ENCODE assay signal across 8 mouse cellular contexts in the genomic region with DNA sequence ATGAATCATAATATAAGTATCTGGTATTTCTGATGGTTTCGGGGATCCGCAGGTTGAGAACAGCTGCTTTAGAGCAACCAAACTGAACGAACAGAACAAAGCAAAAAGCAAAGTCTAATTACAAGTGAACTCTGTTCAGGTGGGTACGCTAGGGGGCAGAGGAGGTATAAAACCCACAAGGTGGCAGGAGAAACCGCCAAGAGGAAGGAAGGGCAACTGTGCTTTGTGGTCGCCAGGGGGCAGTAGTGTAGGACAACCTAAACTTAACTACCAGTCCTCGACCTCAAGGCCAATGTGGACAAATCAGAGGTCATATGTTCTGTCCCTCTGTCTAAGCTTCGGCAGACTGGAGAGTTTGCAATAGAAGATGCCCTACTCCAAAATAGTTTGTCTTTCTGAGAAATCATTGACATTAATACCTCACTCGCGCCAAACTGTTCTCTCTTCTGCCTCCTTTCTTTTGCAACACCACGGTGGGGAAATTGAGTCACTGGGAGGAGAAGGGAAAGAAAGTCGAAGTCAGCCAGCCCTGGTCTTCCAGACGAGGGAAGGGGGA. TPM values are rescaled to one million over a fixed set of nuclear protein-coding genes. Genes with fewer than 3 reads are reported as not detected.
A peak's percentile ranks its signal among the peaks of the same experiment; 100 is the strongest.
DNase-seq lines count a peak whose midpoint lies in the region; ATAC-seq and TF ChIP-seq lines count a peak whose summit lies in the region.

No protein-coding gene starts in this region.

- DNase-seq in embryonic facial prominence, embryonic 14.5 days (ENCODE audit: low spot score), result peak; percentile 92
- DNase-seq in kidney, adult 9 months, result peak; percentile 92

- peak; percentile 89 for ATAC-seq in CD4-positive, CD25-positive, alpha-beta regulatory T cell, adult 4 months
- peak; percentile 12; the same call in 1 of the 2 replicates for ATAC-seq in embryonic facial prominence, embryonic 14.5 days (ENCODE audit: low read depth)
- ATAC-seq in heart, embryonic 11.5 days (replicated peaks; ENCODE audit: insufficient number of reproducible peaks, low FRiP score, low TSS enrichment), result no peak
- peak; percentile 40; the same call in 1 of the 2 replicates for ATAC-seq in liver, embryonic 12.5 days
- no peak; the same call in 1 of the 2 replicates for ATAC-seq in stomach, embryonic 14.5 days (ENCODE audit: insufficient number of reproducible peaks, insufficient read depth, low FRiP score, low read depth)

- no peak for TF ChIP-seq POLR2A in bone marrow macrophage, adult 2 months (IDR thresholded peaks at IDR 0.05; ENCODE audit: borderline replicate concordance, low read depth, low read length)
- TF ChIP-seq POLR2A in myocyte (IDR thresholded peaks at IDR 0.05; ENCODE audit: insufficient read length, low read depth), result no peak

- peak overlapping the region; percentile 88 for H3K4me2 ChIP-seq in embryonic facial prominence, embryonic 14.5 days (ENCODE audit: low read depth, low read length)
- peak overlapping the region; percentile 94 for H3K4me2 ChIP-seq in heart, embryonic 11.5 days
- H3K4me2 ChIP-seq in liver, embryonic 12.5 days, result peak overlapping the region; percentile 82
- peak overlapping the region; percentile 83 for H3K4me2 ChIP-seq in myocyte (ENCODE audit: low read depth)
- H3K4me2 ChIP-seq in stomach, embryonic 14.5 days (replicated peaks; ENCODE audit: low read depth, low read length), result peak overlapping the region; percentile 65

- peaks cover 14% of the 10 kb centered on the region for H3K36me3 ChIP-seq in embryonic facial prominence, embryonic 14.5 days (ENCODE audit: control insufficient read depth, insufficient read depth, low read length)
- no peaks in the 10 kb centered on the region for H3K36me3 ChIP-seq in heart, embryonic 11.5 days (ENCODE audit: control insufficient read depth, insufficient read depth, low read length)
- no peaks in the 10 kb centered on the region for H3K36me3 ChIP-seq in liver, embryonic 12.5 days
- no peaks in the 10 kb centered on the region for H3K36me3 ChIP-seq in myocyte (ENCODE audit: control insufficient read depth, insufficient read depth)
- peaks cover 2% of the 10 kb centered on the region; the same call in 1 of the 2 replicates for H3K36me3 ChIP-seq in stomach, embryonic 14.5 days (ENCODE audit: control insufficient read depth, insufficient read depth, low read length)

- H3K4me3 ChIP-seq in bone marrow macrophage, adult 2 months (ENCODE audit: insufficient read depth, low read length), result no peak overlapping the region
- H3K4me3 ChIP-seq in embryonic facial prominence, embryonic 14.5 days (ENCODE audit: low read depth, low read length), result peak overlapping the region; percentile 60
- H3K4me3 ChIP-seq in heart, embryonic 11.5 days (ENCODE audit: low read depth, low read length), result peak overlapping the region; percentile 64
- H3K4me3 ChIP-seq in liver, embryonic 12.5 days, result peak overlapping the region; percentile 54
- peak overlapping the region; percentile 31 for H3K4me3 ChIP-seq in myocyte
- H3K4me3 ChIP-seq in stomach, embryonic 14.5 days (ENCODE audit: low read depth, low read length), result peak overlapping the region; percentile 80

- TF ChIP-seq CTCF in bone marrow macrophage, adult 2 months (IDR thresholded peaks at IDR 0.05; ENCODE audit: low read depth, low read length), result peak; percentile 78

- WGBS in embryonic facial prominence, embryonic 14.5 days, result 4% methylated on average over 13 of the region's 13 CpGs
- WGBS in heart, embryonic 11.5 days (ENCODE audit: insufficient replicate concordance), result 6% methylated on average over 13 of the region's 13 CpGs
- WGBS in liver, embryonic 12.5 days (ENCODE audit: insufficient replicate concordance), result 4% methylated on average over 13 of the region's 13 CpGs
- 4% methylated on average over 13 of the region's 13 CpGs for WGBS in stomach, embryonic 14.5 days

- H3K9me3 ChIP-seq in embryonic facial prominence, embryonic 14.5 days (ENCODE audit: control insufficient read depth, low read length), result no peaks in the 10 kb centered on the region
- no peaks in the 10 kb centered on the region for H3K9me3 ChIP-seq in heart, embryonic 11.5 days (replicated peaks; ENCODE audit: control insufficient read depth, low read length)
- H3K9me3 ChIP-seq in liver, embryonic 12.5 days (replicated peaks), result no peaks in the 10 kb centered on the region
- no peaks in the 10 kb centered on the region for H3K9me3 ChIP-seq in stomach, embryonic 14.5 days (ENCODE audit: control insufficient read depth, low read depth, low read length)

- H3K27me3 ChIP-seq in embryonic facial prominence, embryonic 14.5 days (replicated peaks; ENCODE audit: control insufficient read depth, insufficient read depth, low read length), result no peaks in the 10 kb centered on the region
- H3K27me3 ChIP-seq in heart, embryonic 11.5 days (ENCODE audit: control insufficient read depth, insufficient read depth, low read length), result peaks cover 11% of the 10 kb centered on the region
- H3K27me3 ChIP-seq in liver, embryonic 12.5 days (replicated peaks), result peaks cover 53% of the 10 kb centered on the region
- H3K27me3 ChIP-seq in myocyte (ENCODE audit: control insufficient read depth, insufficient read depth, insufficient read length), result no peaks in the 10 kb centered on the region
- no peaks in the 10 kb centered on the region for H3K27me3 ChIP-seq in stomach, embryonic 14.5 days (ENCODE audit: control insufficient read depth, insufficient read depth, low read length)

- H3K27ac ChIP-seq in bone marrow macrophage, adult 2 months (ENCODE audit: insufficient read depth, low read depth, low read length), result no peak overlapping the region
- peak overlapping the region; percentile 98 for H3K27ac ChIP-seq in embryonic facial prominence, embryonic 14.5 days (replicated peaks; ENCODE audit: low read depth, low read length)
- H3K27ac ChIP-seq in heart, embryonic 11.5 days (ENCODE audit: low read depth, low read length), result peak overlapping the region; percentile 92
- H3K27ac ChIP-seq in liver, embryonic 12.5 days, result peak overlapping the region; percentile 53
- peak overlapping the region; percentile 99 for H3K27ac ChIP-seq in stomach, embryonic 14.5 days (ENCODE audit: low read length)

- H3K79me2 ChIP-seq in myocyte (ENCODE audit: control insufficient read depth, insufficient read depth), result no peaks in the 10 kb centered on the region

- no peaks in the 10 kb centered on the region; the same call in 1 of the 2 replicates for H3K4me1 ChIP-seq in bone marrow macrophage, adult 2 months (ENCODE audit: control insufficient read depth, insufficient read depth, low read length)
- H3K4me1 ChIP-seq in embryonic facial prominence, embryonic 14.5 days (ENCODE audit: control insufficient read depth, insufficient read depth, low read length), result peaks cover 8% of the 10 kb centered on the region; the same call in 1 of the 2 replicates
- H3K4me1 ChIP-seq in heart, embryonic 11.5 days (ENCODE audit: control insufficient read depth, insufficient read depth, low read length), result peaks cover 26% of the 10 kb centered on the region
- H3K4me1 ChIP-seq in liver, embryonic 12.5 days, result peaks cover 41% of the 10 kb centered on the region
- H3K4me1 ChIP-seq in stomach, embryonic 14.5 days (ENCODE audit: control insufficient read depth, insufficient read depth, low read length), result peaks cover 20% of the 10 kb centered on the region; the same call in 1 of the 2 replicates

- H3K9ac ChIP-seq in embryonic facial prominence, embryonic 14.5 days (ENCODE audit: low read depth, low read length), result peak overlapping the region; percentile 69
- H3K9ac ChIP-seq in heart, embryonic 11.5 days (ENCODE audit: low read depth, low read length), result 0 out of 2 replicates have a peak overlapping the region, but pooled peaks have one; percentile 81
- peak overlapping the region; percentile 61; the same call in 1 of the 2 replicates for H3K9ac ChIP-seq in liver, embryonic 12.5 days
- H3K9ac ChIP-seq in stomach, embryonic 14.5 days (replicated peaks; ENCODE audit: low read depth, low read length), result 0 out of 2 replicates have a peak overlapping the region, but pooled peaks have one; percentile 41

- no peak overlapping the region for H3ac ChIP-seq in myocyte (ENCODE audit: control insufficient read depth, insufficient read length)

RNA-seq across cellular contexts. Expression of a gene that starts 0.4 kb away (rescaled TPM):
- not detected for polyA plus RNA-seq in CD4-positive, CD25-positive, alpha-beta regulatory T cell, adult 4 months (2017; shearing (Covaris generic))
- 0.36 and 0.99 TPM in 2 replicates for polyA plus RNA-seq in bone marrow macrophage, adult 2 months (2012; ENCODE audit: insufficient read depth, insufficient read length, missing spikeins)
- polyA plus RNA-seq in embryonic facial prominence, embryonic 14.5 days (2014; fragmentation: Nextera tagmentation; extraction: Ambion mirVana), result 56.5 and 74.7 TPM in 2 replicates
- 15.5 and 16.9 TPM in 2 replicates for polyA plus RNA-seq in heart, embryonic 11.5 days (2014; fragmentation: Nextera tagmentation; extraction: Ambion mirVana)
- polyA plus RNA-seq in liver, embryonic 12.5 days (2016; fragmentation: Nextera tagmentation; extraction: Ambion mirVana), result 3.3 and 5.3 TPM in 2 replicates
- 2.8 TPM for polyA plus RNA-seq in myocyte (2012; fragmentation: generic; extraction: Trizol)
- 54.9 and 56.6 TPM in 2 replicates for polyA plus RNA-seq in stomach, embryonic 14.5 days (2014; fragmentation: Nextera tagmentation; extraction: Ambion mirVana)

RNA-seq across cellular contexts. Expression of a gene that starts 31.3 kb away (rescaled TPM):
- under 1 TPM; 0.04 to 0.11 TPM for polyA plus RNA-seq in CD4-positive, CD25-positive, alpha-beta regulatory T cell, adult 4 months (2017; shearing (Covaris generic))
- polyA plus RNA-seq in bone marrow macrophage, adult 2 months (2012; ENCODE audit: insufficient read depth, insufficient read length, missing spikeins), result 2.3 and 3.2 TPM in 2 replicates
- polyA plus RNA-seq in embryonic facial prominence, embryonic 14.5 days (2014; fragmentation: Nextera tagmentation; extraction: Ambion mirVana), result 15.6 and 19.5 TPM in 2 replicates
- polyA plus RNA-seq in heart, embryonic 11.5 days (2014; fragmentation: Nextera tagmentation; extraction: Ambion mirVana), result 12.5 and 20.3 TPM in 2 replicates
- 7.0 and 8.2 TPM in 2 replicates for polyA plus RNA-seq in liver, embryonic 12.5 days (2016; fragmentation: Nextera tagmentation; extraction: Ambion mirVana)
- 0.12 TPM for polyA plus RNA-seq in myocyte (2012; fragmentation: generic; extraction: Trizol)
- polyA plus RNA-seq in stomach, embryonic 14.5 days (2014; fragmentation: Nextera tagmentation; extraction: Ambion mirVana), result 14.2 and 17.2 TPM in 2 replicates

RNA-seq across cellular contexts. Expression of a gene that starts 33.8 kb away (rescaled TPM):
- polyA plus RNA-seq in CD4-positive, CD25-positive, alpha-beta regulatory T cell, adult 4 months (2017; shearing (Covaris generic)), result 10 to 100 TPM; 80.3 to 81.9 TPM
- polyA plus RNA-seq in bone marrow macrophage, adult 2 months (2012; ENCODE audit: insufficient read depth, insufficient read length, missing spikeins), result 28.4 and 31.8 TPM in 2 replicates
- polyA plus RNA-seq in embryonic facial prominence, embryonic 14.5 days (2014; fragmentation: Nextera tagmentation; extraction: Ambion mirVana), result 32.0 and 35.3 TPM in 2 replicates
- 19.6 and 19.8 TPM in 2 replicates for polyA plus RNA-seq in heart, embryonic 11.5 days (2014; fragmentation: Nextera tagmentation; extraction: Ambion mirVana)
- 29.1 and 30.0 TPM in 2 replicates for polyA plus RNA-seq in liver, embryonic 12.5 days (2016; fragmentation: Nextera tagmentation; extraction: Ambion mirVana)
- polyA plus RNA-seq in myocyte (2012; fragmentation: generic; extraction: Trizol), result 0.28 TPM
- polyA plus RNA-seq in stomach, embryonic 14.5 days (2014; fragmentation: Nextera tagmentation; extraction: Ambion mirVana), result 25.3 and 32.3 TPM in 2 replicates

RNA-seq across cellular contexts. Expression of a gene that starts 38.6 kb away (rescaled TPM):
- polyA plus RNA-seq in CD4-positive, CD25-positive, alpha-beta regulatory T cell, adult 4 months (2017; shearing (Covaris generic)), result 1 to 10 TPM in 1 of 2 experiments, not detected in 1; 1.0 TPM
- not detected in 2 replicates for polyA plus RNA-seq in bone marrow macrophage, adult 2 months (2012; ENCODE audit: insufficient read depth, insufficient read length, missing spikeins)
- polyA plus RNA-seq in embryonic facial prominence, embryonic 14.5 days (2014; fragmentation: Nextera tagmentation; extraction: Ambion mirVana), result 13.4 and 16.2 TPM in 2 replicates
- polyA plus RNA-seq in heart, embryonic 11.5 days (2014; fragmentation: Nextera tagmentation; extraction: Ambion mirVana), result 13.2 and 19.7 TPM in 2 replicates
- 2.9 and 3.6 TPM in 2 replicates for polyA plus RNA-seq in liver, embryonic 12.5 days (2016; fragmentation: Nextera tagmentation; extraction: Ambion mirVana)
- polyA plus RNA-seq in myocyte (2012; fragmentation: generic; extraction: Trizol), result 0.06 TPM
- polyA plus RNA-seq in stomach, embryonic 14.5 days (2014; fragmentation: Nextera tagmentation; extraction: Ambion mirVana), result 4.3 and 5.8 TPM in 2 replicates

RNA-seq across cellular contexts. Expression of a gene that starts 56.8 kb away (rescaled TPM):
- 1 to 10 TPM; 4.1 to 4.5 TPM for polyA plus RNA-seq in CD4-positive, CD25-positive, alpha-beta regulatory T cell, adult 4 months (2017; shearing (Covaris generic))
- 1.5 and 1.7 TPM in 2 replicates for polyA plus RNA-seq in bone marrow macrophage, adult 2 months (2012; ENCODE audit: insufficient read depth, insufficient read length, missing spikeins)
- 0.24 and 0.56 TPM in 2 replicates for polyA plus RNA-seq in embryonic facial prominence, embryonic 14.5 days (2014; fragmentation: Nextera tagmentation; extraction: Ambion mirVana)
- polyA plus RNA-seq in heart, embryonic 11.5 days (2014; fragmentation: Nextera tagmentation; extraction: Ambion mirVana), result 0.11 and 0.21 TPM in 2 replicates
- 3.1 and 3.6 TPM in 2 replicates for polyA plus RNA-seq in liver, embryonic 12.5 days (2016; fragmentation: Nextera tagmentation; extraction: Ambion mirVana)
- 0.04 TPM for polyA plus RNA-seq in myocyte (2012; fragmentation: generic; extraction: Trizol)
- 0.42 and 0.88 TPM in 2 replicates for polyA plus RNA-seq in stomach, embryonic 14.5 days (2014; fragmentation: Nextera tagmentation; extraction: Ambion mirVana)

Comparison
In these comparisons a context has a peak if more than half of its experiments do, and no peak if none do; other contexts are left out.
1. ATAC-seq: peak in CD4-positive, CD25-positive, alpha-beta regulatory T cell, adult 4 months (single experiment), embryonic facial prominence, embryonic 14.5 days (single experiment) and liver, embryonic 12.5 days (single experiment); none in heart, embryonic 11.5 days (single experiment) and stomach, embryonic 14.5 days (single experiment).
2. RNA of a gene that starts 33.8 kb away (polyA plus RNA-seq): 80.3 to 81.9 TPM in CD4-positive, CD25-positive, alpha-beta regulatory T cell, adult 4 months, 32.0 to 35.3 TPM in embryonic facial prominence, embryonic 14.5 days, 28.4 to 31.8 TPM in bone marrow macrophage, adult 2 months, 29.1 to 30.0 TPM in liver, embryonic 12.5 days, 25.3 to 32.3 TPM in stomach, embryonic 14.5 days and 19.6 to 19.8 TPM in heart, embryonic 11.5 days; 0.28 TPM in myocyte (single experiment); every median in the first group is over 10 times any median in the second.
3. Peak in every context shown above with its lines, with median percentiles within 50 percentile points of each other: H3K4me2 ChIP-seq and H3K9ac ChIP-seq.